Mouse (Mus musculus) forebrain, embryonic 15.5 days (tissue): ENCODE data around the gene Atxn1l. TPM values are rescaled to one million over a fixed set of nuclear protein-coding genes. Genes with fewer than 3 reads are reported as not detected.
A peak's percentile ranks its signal among the peaks of the same experiment; 100 is the strongest.

Experiments
- ATAC-seq: fragments of 200-750 bp; cut with Nextera tagmentation; replicated peaks from 2 replicates; pipeline ENCODE4 v1.8.0; 2017; ENCODE audit warnings: mild to moderate bottlenecking, moderate TSS enrichment, moderate library complexity
- H3K27ac ChIP-seq: fragments of 300-500 bp; sonication (generic); replicated peaks from 2 replicates; pipeline ENCODE4 v1.5.1; 2015; ENCODE audit warnings: mild to moderate bottlenecking, inconsistent platforms
- H3K27me3 ChIP-seq: fragments of 300-500 bp; sonication (generic); 2 replicates; pipeline ENCODE4 v1.6.1; 2015; ENCODE audit warnings: inconsistent platforms
- H3K36me3 ChIP-seq: fragments of 300-500 bp; sonication (generic); 2 replicates; pipeline ENCODE4 v1.6.1; 2015; ENCODE audit warnings: mild to moderate bottlenecking, inconsistent platforms
- H3K4me1 ChIP-seq: fragments of 300-500 bp; sonication (generic); 2 replicates; pipeline ENCODE4 v1.6.1; 2015; ENCODE audit warnings: inconsistent platforms
- H3K4me2 ChIP-seq: fragments of 300-500 bp; sonication (generic); replicated peaks from 2 replicates; pipeline ENCODE4 v1.6.1; 2015; ENCODE audit warnings: mild to moderate bottlenecking, inconsistent platforms
- H3K4me3 ChIP-seq: fragments of 300-500 bp; sonication (generic); 2 replicates; pipeline ENCODE4 v1.5.1; 2015; ENCODE audit warnings: mild to moderate bottlenecking, inconsistent platforms
- H3K9ac ChIP-seq: fragments of 300-500 bp; sonication (generic); replicated peaks from 2 replicates; pipeline ENCODE4 v1.6.1; 2015; ENCODE audit warnings: mild to moderate bottlenecking, inconsistent platforms
- H3K9me3 ChIP-seq: fragments of 300-500 bp; sonication (generic); 2 replicates; pipeline ENCODE4 v1.6.1; 2016; ENCODE audit warnings: inconsistent platforms
- WGBS: fragments of 180-500 bp; shearing (Covaris S2); methylation state at CpG from one replicate; pipeline ENCODE4 v1.1.7; 2015; ENCODE audit warnings: mixed read lengths; 5-methylcytosine and 5-hydroxymethylcytosine counted together
- polyA plus RNA-seq: library from polyadenylated mRNA; unstranded; fragments of >200 nt; fragmentation: Nextera tagmentation; extraction: Ambion mirVana; gene quantifications from 2 replicates; pipeline ENCODE4 v1.2.1, GENCODE M21; 2015

Gene Atxn1l
- polyA plus RNA-seq = 4.3 and 4.6 TPM in 2 replicates

DNA sequence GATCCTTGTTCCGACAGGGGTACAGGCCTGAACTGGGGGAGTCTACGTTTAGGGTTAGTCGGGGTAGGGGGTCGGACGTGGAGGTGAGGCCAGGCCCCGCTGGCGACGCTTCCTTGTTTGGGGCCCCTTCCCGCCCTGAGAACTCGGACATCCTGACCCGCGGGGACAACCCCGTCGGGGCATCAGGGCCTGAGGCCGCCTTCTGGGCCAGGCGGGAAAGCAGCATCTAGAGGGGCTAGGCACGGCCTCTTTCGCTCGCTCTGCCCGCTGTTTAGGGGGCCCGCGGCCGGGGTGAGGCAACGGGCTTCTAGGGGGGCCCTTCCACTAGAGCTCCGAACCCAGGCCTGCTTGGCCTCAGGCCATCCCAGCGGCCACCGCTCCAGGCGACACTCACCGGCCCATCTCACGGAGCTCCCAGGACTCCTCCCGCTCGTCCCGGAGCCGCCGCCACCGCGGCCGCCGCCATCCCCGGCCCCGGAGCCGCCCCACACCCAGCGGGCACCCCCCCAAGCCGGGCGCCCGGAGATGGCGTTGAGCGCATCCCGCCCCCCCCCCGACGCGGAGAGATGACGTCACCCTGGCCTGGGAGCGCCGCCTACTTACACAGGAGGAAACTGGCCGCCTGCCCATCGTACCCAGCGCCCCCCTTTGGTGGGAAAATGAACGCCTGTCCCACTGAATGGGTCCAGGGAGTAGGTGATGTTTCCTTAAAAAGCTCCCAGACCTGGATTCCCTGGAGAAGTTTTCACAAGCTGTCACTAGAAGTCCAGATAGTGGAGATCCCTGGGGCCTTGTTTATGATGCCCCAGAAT, at the start of gene Atxn1l:
Gene Atxn1l (minus strand): TSS at position 503 of the 812 bp plus-strand sequence.
- H3K27ac ChIP-seq = peak within 1 kb of the TSS; percentile 51
- no peaks in the 10 kb centered on the region for H3K9me3 ChIP-seq
- peak within 1 kb of the TSS; percentile 91 for H3K4me2 ChIP-seq
- no peaks in the 10 kb centered on the region for H3K27me3 ChIP-seq
- under 1% methylated on average over 59 of the region's 59 CpGs for WGBS
- peak within 1 kb of the TSS; percentile 93 for H3K9ac ChIP-seq
- H3K4me1 ChIP-seq = peaks cover 18% of the 10 kb centered on the region
- H3K4me3 ChIP-seq = peak within 1 kb of the TSS; percentile 67
- peak; percentile 72 for ATAC-seq
- H3K36me3 ChIP-seq = peaks cover 20% of the 10 kb centered on the region

DNA sequence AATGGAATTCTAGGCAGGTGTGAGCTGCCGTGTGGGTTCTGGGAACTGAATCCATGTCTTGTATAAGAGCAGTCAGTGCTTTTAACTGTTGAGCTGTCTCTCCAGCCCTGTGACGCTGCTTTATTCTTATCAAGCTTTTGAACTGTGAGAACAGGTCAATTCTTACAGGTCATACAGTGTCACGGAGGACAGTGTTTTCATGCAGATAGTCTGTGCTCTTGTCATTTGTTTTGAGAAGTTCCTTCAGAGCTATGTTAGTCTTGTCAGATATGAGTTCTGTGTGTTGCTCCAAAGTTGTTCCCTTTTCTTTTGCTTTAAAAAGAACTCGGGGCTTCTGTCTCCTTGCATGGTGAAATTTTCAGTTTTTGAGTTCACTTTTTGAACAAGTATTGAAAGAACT, 43.0 kb upstream of the Atxn1l start:
- no peak overlapping the region; the same call in 1 of the 2 replicates for H3K9ac ChIP-seq
- H3K27me3 ChIP-seq = peaks cover 3% of the 10 kb centered on the region; the same call in 1 of the 2 replicates
- H3K36me3 ChIP-seq = no peaks in the 10 kb centered on the region
- H3K4me1 ChIP-seq = peaks cover 34% of the 10 kb centered on the region
- H3K4me2 ChIP-seq = peak overlapping the region; percentile 95; the same call in 1 of the 2 replicates
- H3K9me3 ChIP-seq = no peaks in the 10 kb centered on the region
- H3K27ac ChIP-seq = no peak overlapping the region
- H3K4me3 ChIP-seq = peak overlapping the region; percentile 14; the same call in 1 of the 2 replicates
- WGBS = 77% methylated on average over 4 of the region's 4 CpGs
- ATAC-seq = no peak

- peak overlapping the region; percentile 89 for H3K9ac ChIP-seq
- peak overlapping the region; percentile 83 for H3K4me3 ChIP-seq
- peak overlapping the region; percentile 99 for H3K27ac ChIP-seq
- no peaks in the 10 kb centered on the region for H3K9me3 ChIP-seq
- peaks cover 34% of the 10 kb centered on the region for H3K4me1 ChIP-seq
- no peaks in the 10 kb centered on the region for H3K36me3 ChIP-seq
- ATAC-seq = no peak
- peaks cover 3% of the 10 kb centered on the region; the same call in 1 of the 2 replicates for H3K27me3 ChIP-seq
- H3K4me2 ChIP-seq = peak overlapping the region; percentile 95
- 22% methylated on average over 24 of the region's 24 CpGs for WGBS
Measured at GRCm38 (mm10) chr8:109779431-109780228, 42.1 kb upstream of the Atxn1l start.

DNA sequence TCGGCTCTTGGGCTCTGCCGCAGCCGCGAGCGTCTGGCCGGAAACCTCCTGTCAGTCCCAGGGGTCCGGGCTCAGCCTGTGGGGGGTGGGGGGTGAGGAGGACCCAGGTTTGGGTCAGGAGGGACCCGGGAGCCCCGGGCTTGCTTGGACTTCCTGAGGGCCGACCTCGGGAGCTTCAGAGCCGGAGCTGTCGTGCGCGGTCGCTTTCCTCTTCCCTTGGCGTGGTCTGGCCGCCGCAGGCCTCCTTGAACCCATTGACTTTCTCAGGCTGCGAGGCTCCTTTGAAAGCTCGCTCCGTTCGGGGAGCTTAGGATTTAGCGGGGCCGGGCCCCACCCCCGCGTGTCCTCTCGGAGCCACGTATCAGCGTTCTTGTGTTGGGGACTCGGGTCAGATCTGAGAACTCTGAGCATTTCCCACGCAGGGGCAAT, 41.5 kb upstream of the Atxn1l start:
- WGBS = under 1% methylated on average over 32 of the region's 32 CpGs
- Histone ChIP-seq H3K4me3 (peak overlapping the region; percentile 83), H3K9ac (peak overlapping the region; percentile 89), H3K4me2 (peak overlapping the region; percentile 95), H3K36me3 (no peaks in the 10 kb centered on the region), H3K4me1 (peaks cover 34% of the 10 kb centered on the region), H3K9me3 (no peaks in the 10 kb centered on the region), H3K27ac (peak overlapping the region; percentile 99), H3K27me3 (peaks cover 3% of the 10 kb centered on the region; the same call in 1 of the 2 replicates)
- no peak; the same call in 1 of the 2 replicates for ATAC-seq

GRCm38 (mm10) chr8:109778280-109778977, 40.9 kb upstream of the Atxn1l start, which contains the start of gene Ap1g1:
Gene Ap1g1 (plus strand): TSS chr8:109778554.
- Histone ChIP-seq H3K4me1 (peaks cover 29% of the 10 kb centered on the region), H3K9me3 (no peaks in the 10 kb centered on the region), H3K27me3 (peaks cover 7% of the 10 kb centered on the region; the same call in 1 of the 2 replicates), H3K27ac (peak within 1 kb of the TSS; percentile 99), H3K36me3 (no peaks in the 10 kb centered on the region), H3K4me2 (peak within 1 kb of the TSS; percentile 95), H3K9ac (peak within 1 kb of the TSS; percentile 89), H3K4me3 (peak within 1 kb of the TSS; percentile 83)
- ATAC-seq = peak; percentile 100
- WGBS = 0% methylated on average over 59 of the region's 64 CpGs

DNA sequence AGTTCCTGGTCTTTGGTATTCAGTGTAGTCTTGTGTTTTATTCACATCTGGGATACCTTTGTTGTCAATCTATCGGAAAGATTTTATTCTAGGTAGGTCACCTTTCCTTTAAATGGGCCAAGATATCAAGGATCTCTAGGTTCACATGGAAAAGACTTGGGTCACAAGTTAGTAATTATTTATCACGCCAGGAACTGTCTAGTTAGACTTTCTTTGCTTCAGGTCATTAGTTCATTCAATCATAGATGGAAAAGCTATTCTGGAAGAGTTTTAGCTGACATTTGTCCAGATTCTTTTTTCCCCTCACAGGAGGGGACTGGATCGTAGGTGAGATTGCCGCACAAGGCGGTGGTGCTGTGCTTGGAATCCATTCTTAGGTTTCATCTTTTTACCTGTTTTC, 40.3 kb upstream of the Atxn1l start:
- Histone ChIP-seq H3K27ac (peak overlapping the region; percentile 99; the same call in 1 of the 2 replicates), H3K4me3 (peak overlapping the region; percentile 83), H3K9me3 (no peaks in the 10 kb centered on the region), H3K9ac (peak overlapping the region; percentile 41), H3K4me2 (peak overlapping the region; percentile 95), H3K4me1 (peaks cover 27% of the 10 kb centered on the region), H3K27me3 (peaks cover 8% of the 10 kb centered on the region; the same call in 1 of the 2 replicates), H3K36me3 (no peaks in the 10 kb centered on the region)
- WGBS = 25% methylated on average over 5 of the region's 5 CpGs
- ATAC-seq = no peak

DNA sequence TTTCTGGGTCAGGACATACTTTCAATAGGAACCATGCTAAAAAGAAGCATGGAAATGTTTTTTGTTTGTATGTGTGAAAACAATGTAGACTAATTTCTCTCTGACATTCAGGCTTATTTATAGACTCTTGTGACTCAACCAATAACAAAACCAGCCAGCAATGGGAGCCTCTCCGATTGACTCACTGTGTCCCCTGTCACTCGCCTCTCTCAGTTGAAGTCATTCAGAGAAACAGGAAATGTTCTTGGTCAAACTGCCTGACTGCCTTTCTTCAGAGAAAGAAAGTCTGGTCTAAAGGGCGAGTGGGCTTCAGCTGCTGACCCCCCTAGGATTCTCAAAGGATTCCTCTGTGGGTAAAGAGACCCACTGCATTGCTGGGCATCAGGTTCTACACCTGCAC, 35.6 kb upstream of the Atxn1l start:
- peaks cover 4% of the 10 kb centered on the region for H3K4me1 ChIP-seq
- 54% methylated on average over 3 of the region's 3 CpGs for WGBS
- H3K27ac ChIP-seq = no peak overlapping the region
- no peak for ATAC-seq
- H3K9ac ChIP-seq = no peak overlapping the region
- no peak overlapping the region for H3K4me2 ChIP-seq
- no peaks in the 10 kb centered on the region for H3K36me3 ChIP-seq
- H3K4me3 ChIP-seq = no peak overlapping the region
- no peaks in the 10 kb centered on the region for H3K9me3 ChIP-seq
- peaks cover 8% of the 10 kb centered on the region; the same call in 1 of the 2 replicates for H3K27me3 ChIP-seq

DNA sequence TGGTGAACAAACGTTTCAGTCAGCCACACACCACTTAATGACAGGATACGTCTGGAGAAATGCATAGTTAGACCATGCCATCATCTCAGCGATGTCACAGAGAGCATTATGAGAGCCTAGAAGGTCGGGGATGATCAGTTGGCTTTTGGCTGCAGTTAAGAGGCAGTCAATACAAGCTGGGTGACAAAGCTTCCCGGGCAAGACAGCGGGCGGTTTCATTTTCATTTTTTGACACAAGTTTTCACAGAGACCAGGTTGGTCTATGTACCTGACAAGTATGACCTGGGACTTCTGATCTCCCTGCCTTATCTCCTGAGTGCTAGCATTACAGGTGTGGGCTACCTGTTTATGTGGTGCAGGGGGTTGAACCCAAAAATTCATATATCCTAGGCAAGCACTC, 28.5 kb upstream of the Atxn1l start:
- Histone ChIP-seq H3K36me3 (no peaks in the 10 kb centered on the region), H3K4me3 (no peak overlapping the region), H3K27ac (no peak overlapping the region), H3K4me2 (no peak overlapping the region), H3K9me3 (0 out of 2 replicates have a peak, but pooled peaks cover 3% of the 10 kb centered on the region), H3K4me1 (no peaks in the 10 kb centered on the region), H3K9ac (no peak overlapping the region), H3K27me3 (no peaks in the 10 kb centered on the region)
- no peak for ATAC-seq
- WGBS = 73% methylated on average over 7 of the region's 7 CpGs

DNA sequence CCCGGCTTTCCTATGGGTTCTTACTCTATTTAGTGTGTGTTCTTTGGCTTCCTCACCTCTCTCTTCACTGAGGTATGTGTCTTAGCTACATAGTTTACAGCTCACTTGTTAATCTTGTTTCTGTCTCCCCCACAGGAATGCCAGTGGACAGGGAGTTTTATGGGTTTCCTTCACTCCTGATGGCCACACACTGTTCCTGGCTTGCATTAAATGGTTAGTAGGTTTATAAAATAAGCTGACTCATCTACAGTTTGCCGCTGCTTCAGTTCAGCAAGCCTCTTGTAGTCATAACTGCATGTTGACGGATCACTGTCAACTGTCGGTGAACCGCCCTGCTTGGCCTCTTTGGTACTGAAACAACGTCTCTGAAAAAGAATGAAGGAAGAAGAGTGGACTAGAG, 26.5 kb upstream of the Atxn1l start:
- H3K9ac ChIP-seq = no peak overlapping the region
- no peaks in the 10 kb centered on the region for H3K27me3 ChIP-seq
- H3K27ac ChIP-seq = no peak overlapping the region
- WGBS = 89% methylated on average over 6 of the region's 6 CpGs
- ATAC-seq = no peak
- H3K36me3 ChIP-seq = no peaks in the 10 kb centered on the region
- 0 out of 2 replicates have a peak, but pooled peaks cover 3% of the 10 kb centered on the region for H3K9me3 ChIP-seq
- H3K4me3 ChIP-seq = no peak overlapping the region
- H3K4me2 ChIP-seq = no peak overlapping the region
- no peaks in the 10 kb centered on the region for H3K4me1 ChIP-seq

DNA sequence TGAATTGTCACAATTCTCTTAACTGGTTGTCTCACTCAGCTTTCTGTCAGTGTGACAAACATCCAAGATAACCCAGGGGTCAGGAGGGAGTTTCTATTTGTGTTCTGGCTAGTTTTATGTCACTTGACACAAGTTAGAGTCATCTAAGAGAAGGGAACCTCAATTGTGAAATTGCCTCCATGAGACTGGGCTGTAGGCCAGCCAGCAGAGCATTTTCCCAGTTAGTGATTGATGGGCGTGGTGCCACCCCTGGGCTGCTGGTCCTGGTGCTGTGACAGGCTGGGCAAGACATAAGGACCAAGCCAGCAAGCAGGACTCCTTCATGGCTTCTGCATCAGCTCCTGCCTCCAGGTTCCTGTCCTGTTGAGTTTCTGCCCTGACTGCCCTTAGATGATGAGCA, 22.7 kb upstream of the Atxn1l start:
- Histone ChIP-seq H3K27ac (no peak overlapping the region), H3K4me3 (no peak overlapping the region), H3K4me2 (no peak overlapping the region), H3K9me3 (0 out of 2 replicates have a peak, but pooled peaks cover 3% of the 10 kb centered on the region), H3K4me1 (no peaks in the 10 kb centered on the region), H3K27me3 (no peaks in the 10 kb centered on the region), H3K36me3 (no peaks in the 10 kb centered on the region), H3K9ac (no peak overlapping the region)
- WGBS = 50% methylated on average over 1 of the region's 1 CpGs
- no peak for ATAC-seq

DNA sequence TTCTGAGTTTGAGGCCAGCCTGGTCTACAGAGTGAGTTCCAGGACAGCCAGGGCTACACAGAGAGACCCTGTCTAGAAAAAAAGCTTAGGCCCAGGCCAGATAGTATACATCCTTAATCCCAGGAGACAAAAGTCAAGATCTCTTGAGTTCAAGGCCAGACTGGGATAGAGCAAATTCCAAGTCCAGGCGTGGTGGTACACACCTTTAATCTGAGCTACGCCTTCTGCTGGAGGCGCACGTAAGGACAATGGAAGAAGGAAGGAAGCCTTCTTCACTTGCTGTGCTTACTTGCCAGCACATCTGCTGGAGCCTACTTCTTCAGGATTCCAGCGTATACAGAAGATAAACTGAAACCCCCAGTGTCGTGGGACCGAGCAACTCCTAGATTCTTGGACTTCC, 21.9 kb upstream of the Atxn1l start:
- ATAC-seq = no peak
- H3K4me1 ChIP-seq = no peaks in the 10 kb centered on the region
- H3K9me3 ChIP-seq = 0 out of 2 replicates have a peak, but pooled peaks cover 3% of the 10 kb centered on the region
- H3K27me3 ChIP-seq = no peaks in the 10 kb centered on the region
- H3K4me2 ChIP-seq = no peak overlapping the region
- no peaks in the 10 kb centered on the region for H3K36me3 ChIP-seq
- WGBS = 95% methylated on average over 7 of the region's 7 CpGs
- no peak overlapping the region for H3K4me3 ChIP-seq
- H3K27ac ChIP-seq = no peak overlapping the region
- no peak overlapping the region for H3K9ac ChIP-seq
